Mouse (Mus musculus) cortical plate, adult 2 months (tissue): ENCODE measurements around the gene Rbbp7.

Source experiments
- CTCF ChIP-seq: fragments of 200-500 bp; IDR thresholded peaks from 2 replicates; pipeline ENCODE4 v1.5.1; 2011; ENCODE audit warnings: mild to moderate bottlenecking, control low read depth, low read length; ENCODE audit not compliant: insufficient read depth; ENCODE audit errors: extremely low read depth
- POLR2A ChIP-seq: fragments of 200-500 bp; IDR thresholded peaks from 2 replicates; pipeline ENCODE4 v1.6.1; 2011; ENCODE audit warnings: mild to moderate bottlenecking, low read length, control low read depth; ENCODE audit not compliant: insufficient read depth; ENCODE audit errors: extremely low read depth

GRCm38 (mm10) chrX:162730031-162730430 lies 30.2 kb upstream of the Rbbp7 start:
- TF ChIP-seq CTCF = no peak
- TF ChIP-seq POLR2A = no peak
